Mouse (Mus musculus) cerebellum, adult 9-11 months (tissue): ENCODE results near the gene Lypla2.

Source experiments
- DNase-seq: peaks from one replicate; pipeline ENCODE4 v3.0.0; 2022

Gene Lypla2

GRCm38 (mm10) chr4:135918635-135919279, 53.7 kb downstream of the Lypla2 start:
- no peak for DNase-seq
